Mouse (Mus musculus) ovary, postnatal 14 days (tissue): Measurements from ENCODE around the gene Hist1h2bc.
"Not testable (repeated sequence)": the region's sequence is repeated elsewhere in the genome, so short reads cannot be mapped to it uniquely, and the experiment has no call there.

ENCODE experiments used
- DNase-seq: peaks from one replicate; pipeline ENCODE4 v3.0.0; 2022; ENCODE audit warnings: low spot score

Hist1h2bc gene

DNA sequence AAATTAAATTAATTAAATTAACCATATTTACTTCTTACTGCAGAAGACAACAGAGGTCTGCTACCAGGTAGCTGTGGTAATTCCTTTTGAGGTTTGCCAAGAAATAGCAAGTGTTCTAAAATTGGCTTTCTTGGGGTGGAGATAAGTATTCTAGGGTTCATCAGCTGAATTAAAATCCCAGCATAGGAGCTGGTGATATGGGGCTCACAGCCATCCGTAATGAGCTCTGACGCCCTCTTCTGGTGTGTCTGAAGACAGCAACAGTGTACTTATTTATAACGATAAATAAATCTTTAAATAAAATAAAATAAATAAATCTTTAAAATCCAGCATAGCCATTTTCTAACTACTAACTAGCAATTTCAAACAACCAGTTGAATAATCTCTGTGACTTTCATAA lies 15.8 kb downstream of the Hist1h2bc start:
- no peak for DNase-seq

DNA sequence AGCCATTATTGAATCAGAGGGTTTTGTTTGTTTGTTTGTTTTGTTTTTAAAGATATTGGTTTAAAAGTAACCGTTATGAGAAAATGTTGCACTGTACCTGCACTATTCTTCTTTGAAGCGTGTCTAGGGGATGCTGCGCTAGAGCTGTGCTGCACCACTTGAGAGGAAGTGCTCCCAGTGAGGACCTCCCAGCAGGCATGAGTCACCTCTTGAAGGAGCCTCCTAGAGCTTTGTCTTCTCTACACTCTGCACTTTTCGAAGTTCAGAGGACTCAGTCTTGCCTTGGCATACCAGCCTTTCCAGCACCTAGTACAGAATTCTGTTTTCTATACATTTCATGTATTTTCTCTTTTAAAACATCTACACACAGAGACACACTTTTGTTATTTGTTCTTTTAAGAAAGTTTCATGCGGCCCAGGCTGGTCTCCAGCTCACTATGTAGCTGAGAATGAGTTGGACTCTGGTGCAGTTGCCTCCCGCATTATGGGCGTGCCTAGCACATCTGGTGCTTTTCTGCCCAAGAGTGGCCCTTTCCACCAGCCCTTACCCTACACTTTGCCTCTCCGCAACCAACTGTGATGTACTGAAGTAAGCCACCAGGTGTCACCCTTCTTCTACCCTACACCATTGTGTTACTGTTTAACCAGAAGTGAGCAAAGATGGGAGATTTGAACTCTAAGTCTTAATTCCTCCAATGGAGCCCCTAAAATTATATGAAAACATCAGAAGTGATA lies 17.0 kb downstream of the Hist1h2bc start:
- peak; percentile 63 for DNase-seq

DNA sequence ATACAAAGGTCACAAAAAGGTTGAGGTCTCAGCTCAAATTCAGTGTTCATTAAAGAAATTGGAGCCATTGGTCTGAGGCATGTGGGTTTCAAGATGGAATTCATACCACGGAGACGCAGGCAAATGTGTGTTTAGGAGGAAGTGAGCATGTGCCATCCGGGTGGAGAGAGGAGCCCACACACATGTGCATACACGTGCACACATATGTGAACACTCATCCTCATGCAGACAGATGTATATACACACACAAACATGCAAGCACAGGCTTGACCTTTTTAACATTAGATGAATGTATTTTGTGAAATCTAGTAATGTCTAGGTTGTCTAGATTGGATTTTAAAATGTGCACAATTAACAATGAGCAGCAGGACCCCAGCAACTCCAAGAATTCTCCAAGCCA lies 18.2 kb downstream of the Hist1h2bc start:
- no peak for DNase-seq

DNA sequence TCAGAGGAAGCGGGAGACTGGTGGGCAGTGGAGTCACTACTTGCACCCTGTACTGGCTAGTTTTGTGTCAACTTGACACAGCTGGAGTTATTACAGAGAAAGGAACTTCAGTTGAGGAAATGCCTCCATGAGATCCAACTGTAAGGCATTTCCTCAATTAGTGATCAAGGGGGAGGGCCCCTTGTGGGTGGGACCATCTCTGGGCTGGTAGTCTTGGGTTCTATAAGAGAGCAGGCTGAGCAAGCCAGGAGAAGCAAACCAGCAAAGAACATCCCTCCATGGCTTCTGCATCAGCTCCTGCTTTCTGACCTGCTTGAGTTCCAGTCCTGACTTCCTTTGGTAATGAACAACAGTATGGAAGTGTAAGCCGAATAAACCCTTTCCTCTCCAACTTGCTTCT lies 18.8 kb downstream of the Hist1h2bc start:
- not testable (repeated sequence) for DNase-seq

DNA sequence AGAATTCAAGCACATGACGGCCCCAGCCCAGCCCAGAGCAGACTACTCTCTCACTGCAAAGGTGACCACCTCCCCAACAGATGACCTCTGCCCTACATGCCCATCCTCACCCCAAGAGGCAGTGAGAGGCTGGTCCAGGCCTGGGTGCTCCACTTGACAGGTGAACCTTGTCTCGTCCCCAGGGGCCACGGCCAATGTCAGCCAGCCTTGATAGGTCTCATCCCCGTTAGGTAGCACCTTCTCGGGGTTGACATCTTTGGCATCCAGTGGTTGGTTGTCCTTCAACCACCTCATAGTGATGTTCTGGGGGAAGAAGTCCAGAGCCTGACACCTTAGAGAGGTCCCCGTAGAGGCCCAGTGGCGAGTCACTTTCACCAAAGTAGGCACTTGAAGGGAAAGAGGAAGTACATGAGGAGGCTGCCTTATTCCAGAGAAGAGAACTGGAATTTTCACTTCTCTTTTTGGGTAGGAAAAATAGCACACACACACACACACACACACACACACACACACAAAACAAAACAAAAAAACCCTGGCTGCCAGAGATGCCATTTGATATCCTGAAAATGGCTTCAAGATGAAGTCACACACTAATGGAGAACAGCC lies 21.9 kb downstream of the Hist1h2bc start:
- no peak for DNase-seq

DNA sequence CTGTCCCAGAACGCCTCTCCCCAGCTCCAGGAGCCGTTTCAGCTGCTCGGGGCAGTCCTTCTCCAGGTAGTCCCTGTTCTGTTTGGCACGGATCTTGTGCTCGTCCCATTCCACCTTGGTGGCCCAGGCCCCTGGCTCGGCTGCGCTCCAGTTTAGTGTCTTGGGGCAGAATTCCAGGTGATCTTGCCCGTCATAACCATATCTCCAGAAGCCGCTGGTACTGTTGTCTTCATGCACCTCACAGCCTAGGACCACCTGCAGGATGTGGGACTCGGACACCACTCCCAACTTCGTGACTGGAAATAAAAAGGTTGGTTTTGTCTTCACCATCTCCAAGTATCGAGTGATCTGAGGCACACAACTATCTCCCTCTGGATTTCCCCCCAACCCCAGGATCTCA lies 22.8 kb downstream of the Hist1h2bc start:
- DNase-seq: no peak

DNA sequence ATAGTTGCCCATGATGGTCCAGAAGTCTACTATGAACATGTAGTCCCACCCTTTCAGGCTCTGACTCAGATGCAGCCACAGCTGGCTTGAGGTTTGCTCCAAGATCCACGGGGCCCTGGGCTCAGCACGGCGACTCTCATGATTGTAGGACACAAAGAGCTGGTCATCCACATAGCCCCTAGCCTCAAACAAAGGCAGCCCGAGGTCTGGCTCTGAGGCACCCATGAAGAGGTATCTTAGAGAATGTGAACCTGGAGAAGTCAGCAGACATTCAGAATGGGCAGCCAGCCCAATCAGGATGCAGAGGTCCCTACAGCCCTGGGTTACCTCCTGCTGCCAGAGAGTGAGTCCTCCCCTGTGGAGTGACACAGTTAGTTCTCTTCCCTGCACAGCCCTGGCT lies 24.0 kb downstream of the Hist1h2bc start:
- DNase-seq: no peak

DNA sequence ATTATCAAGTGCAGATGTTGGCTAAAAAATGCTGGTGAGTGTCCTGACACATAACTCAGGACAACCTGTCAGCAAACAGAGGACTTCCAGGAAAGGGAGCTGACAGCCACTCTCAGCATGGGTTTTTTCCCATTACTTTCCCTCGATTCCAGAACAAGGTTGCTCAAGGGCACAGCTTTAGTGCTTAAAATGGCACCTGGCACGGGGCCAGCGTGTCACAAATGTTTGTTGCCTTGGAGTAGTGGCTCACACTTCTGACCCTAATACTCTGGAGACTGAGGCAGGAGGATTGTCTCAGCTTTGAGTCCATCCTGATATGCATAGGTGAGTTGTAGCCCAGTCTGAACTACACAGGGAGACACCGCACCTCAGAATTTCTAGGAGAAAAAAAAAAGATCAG lies 24.7 kb downstream of the Hist1h2bc start:
- DNase-seq: no peak

DNA sequence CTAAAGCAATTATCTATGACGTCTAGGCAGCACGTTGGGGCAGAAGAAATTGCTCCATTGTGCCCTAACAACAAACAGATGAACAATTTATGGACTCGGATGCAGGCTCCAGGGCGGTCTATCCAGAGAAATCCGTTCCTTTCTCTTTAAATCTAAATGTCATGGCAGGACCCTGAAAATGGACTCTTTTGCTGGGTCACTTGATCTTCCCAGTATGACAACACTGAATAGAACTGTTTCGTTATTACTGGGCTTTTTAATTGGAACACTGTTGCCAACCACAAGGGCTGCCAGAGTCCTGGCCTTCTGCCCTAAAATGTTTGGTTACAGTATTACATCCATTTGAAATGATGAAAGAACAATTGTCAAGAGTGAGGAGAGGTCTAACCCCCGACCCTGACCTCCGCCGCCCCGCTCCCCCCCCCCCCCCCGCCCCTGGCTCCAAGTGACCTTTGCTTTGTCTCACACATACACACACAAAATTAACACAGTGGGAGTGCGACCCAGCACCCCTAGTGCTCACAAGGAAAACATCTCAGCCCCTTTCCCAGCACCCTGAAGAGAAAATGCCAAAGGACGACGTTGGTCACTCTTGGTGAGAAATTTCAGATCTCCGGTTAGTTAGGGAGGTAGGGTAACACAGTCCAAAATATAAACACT lies 25.8 kb downstream of the Hist1h2bc start:
- no peak for DNase-seq

DNA sequence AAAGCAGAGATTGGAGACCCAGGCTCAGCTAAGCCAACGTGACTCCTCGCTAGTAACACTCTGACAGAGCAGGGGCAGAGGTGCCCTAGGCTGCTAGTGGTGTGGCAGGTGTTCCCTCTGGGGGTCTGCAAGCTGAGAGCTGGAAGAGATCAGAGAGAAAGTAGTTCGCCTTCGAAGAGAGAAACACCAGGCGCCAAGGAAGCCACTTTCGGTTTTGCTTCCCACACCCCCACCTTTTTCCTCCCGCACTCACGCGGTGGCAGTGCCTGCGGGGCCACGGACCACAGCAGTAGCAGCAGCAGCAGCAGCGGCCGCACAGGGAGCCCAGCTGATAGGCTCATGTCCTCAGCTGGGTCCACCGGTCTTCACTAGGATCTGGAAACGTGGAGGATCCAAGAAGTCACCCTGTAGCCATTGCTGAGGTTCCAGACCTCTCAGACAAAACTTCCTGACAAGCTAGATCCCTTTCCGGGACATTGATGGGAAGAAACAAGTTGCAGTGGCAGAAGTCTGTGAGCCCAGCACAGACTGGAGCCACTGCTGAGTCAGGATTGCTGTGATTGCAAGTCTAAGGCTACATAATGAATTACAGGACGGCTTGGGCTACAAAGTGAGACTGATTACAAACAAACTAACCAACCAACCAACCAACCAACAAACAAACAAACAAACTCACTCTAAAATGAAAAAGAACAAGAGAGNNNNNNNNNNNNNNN lies 26.5 kb downstream of the Hist1h2bc start, which contains the start of gene Hfe:
Gene Hfe, minus strand, starts transcription at position 481 of the 716 bp plus-strand sequence.
- DNase-seq: peak; percentile 24

DNA sequence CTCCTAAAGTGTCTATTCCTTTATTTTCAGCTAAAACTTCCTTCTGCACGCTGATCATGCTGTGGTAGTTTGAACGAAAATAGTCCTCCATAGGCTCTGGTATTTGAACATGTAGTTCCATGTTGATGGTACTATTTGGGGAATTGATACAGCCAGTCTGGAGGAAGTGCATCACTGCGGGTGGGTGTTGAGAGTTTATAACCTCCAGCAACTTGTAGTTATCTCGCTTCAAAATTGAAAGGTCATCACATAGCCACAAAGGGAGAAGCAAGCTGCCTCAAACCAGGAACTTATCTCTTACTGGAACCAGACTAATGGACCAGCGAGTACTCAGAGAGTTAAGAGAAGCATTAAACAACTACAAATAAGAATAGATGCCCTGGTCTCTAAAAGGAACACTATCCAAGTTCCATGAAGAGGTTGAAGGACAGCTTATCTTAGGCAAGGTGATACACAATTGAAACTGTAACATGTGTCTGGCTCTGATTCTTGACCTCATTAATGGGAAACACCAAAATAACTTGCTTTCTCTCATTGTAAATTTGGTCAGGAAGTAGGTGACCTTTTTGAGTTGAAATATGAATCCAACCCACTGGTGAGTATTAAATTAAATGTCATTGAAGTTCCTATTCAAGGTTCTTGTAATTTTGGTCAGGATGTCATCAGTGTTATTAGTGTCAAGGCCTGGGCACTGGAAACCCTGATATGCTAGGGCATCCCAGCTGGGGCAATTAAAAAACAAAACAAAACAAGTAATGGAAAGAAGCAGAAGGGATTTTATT lies 32.5 kb downstream of the Hist1h2bc start:
- no peak for DNase-seq

DNA sequence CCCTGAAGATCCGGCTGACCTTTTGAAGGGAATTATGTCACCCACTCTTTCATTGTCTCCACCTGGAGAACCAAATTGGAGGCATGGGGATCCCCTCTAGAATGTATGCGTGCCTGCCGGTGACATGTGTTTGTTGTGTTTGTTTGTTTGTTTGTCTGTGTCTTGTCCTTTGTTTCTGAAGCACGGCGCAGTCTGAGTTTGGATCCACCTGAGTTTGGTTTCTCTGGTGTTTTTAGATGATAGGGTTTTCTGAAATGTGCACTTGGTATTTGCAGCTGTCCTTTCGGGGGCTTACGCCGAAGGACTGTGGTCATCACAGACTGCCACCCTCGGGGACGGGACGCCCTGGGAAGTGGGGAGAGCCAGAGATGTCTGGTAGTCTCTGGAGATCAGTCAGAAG lies 33.2 kb downstream of the Hist1h2bc start:
- DNase-seq: no peak

DNA sequence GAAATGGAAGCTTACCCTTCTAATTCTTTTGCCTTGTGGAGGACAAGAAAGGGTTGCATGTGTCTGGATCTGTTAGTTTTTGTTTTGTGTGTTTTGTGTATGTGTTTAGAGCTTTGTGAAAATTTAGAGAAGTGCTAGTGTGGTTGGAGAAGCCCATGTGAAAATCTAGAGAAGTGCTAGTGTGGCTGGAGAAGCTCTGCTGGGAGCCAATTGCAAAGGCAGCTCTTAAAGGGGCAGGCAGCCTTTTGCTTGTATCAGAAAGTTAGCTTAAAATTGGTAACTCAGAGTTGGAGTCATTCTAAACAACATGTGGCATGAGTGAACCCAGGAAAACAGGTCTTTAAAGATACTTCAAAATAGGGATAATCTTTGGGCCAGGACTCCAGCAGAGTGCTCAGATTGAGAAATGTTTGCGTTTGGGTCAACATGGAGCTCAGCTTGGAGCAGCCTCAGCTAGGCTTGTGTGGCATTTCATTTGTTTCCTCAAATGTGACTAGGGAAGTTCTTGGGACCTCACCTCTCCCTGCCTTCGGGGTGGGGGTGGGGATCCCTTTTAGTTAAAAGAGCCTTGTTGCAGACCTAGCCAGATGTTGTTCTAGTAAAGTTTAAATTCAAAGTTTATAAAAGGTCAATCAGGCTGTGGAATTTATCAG lies 33.7 kb downstream of the Hist1h2bc start:
- DNase-seq: not testable (repeated sequence)

DNA sequence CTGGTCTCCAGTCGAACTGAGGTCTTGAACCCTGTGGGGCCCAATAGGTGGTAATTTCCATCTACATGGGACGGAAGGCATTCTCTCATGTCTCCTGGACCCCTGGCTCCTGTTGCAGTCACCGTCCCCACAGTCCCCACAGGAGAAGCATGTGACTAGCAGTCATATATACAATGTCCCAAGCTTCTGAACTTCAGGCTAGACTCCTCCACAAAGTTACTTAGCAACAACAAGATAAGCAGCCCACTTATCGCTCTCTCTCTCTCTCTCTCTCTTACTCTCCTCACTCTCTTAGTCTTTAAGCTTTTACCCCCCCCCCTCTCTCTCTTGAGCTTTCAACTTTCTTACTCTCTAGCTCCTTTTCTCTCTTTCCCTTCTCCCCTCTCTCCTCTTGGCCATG lies 40.2 kb downstream of the Hist1h2bc start:
- no peak for DNase-seq

DNA sequence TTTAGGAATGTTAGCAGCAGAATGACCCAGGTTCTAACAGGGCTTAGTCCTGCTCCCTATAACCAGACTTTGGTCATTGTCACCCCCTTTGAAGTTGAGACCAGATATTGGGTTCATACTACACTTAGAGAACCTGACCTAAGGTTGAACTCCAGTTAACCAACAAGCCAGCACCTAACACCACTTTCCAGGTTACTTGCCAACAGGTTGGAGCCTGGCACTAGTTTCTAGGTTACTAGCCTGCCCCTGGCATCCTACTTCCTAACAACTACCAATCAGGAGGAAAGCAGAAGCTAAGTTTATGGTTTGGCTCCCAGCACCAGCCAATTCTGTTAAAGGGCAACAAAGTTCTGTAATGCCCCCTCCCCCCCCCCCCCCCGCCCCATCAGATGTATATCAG lies 41.2 kb downstream of the Hist1h2bc start:
- no peak for DNase-seq

DNA sequence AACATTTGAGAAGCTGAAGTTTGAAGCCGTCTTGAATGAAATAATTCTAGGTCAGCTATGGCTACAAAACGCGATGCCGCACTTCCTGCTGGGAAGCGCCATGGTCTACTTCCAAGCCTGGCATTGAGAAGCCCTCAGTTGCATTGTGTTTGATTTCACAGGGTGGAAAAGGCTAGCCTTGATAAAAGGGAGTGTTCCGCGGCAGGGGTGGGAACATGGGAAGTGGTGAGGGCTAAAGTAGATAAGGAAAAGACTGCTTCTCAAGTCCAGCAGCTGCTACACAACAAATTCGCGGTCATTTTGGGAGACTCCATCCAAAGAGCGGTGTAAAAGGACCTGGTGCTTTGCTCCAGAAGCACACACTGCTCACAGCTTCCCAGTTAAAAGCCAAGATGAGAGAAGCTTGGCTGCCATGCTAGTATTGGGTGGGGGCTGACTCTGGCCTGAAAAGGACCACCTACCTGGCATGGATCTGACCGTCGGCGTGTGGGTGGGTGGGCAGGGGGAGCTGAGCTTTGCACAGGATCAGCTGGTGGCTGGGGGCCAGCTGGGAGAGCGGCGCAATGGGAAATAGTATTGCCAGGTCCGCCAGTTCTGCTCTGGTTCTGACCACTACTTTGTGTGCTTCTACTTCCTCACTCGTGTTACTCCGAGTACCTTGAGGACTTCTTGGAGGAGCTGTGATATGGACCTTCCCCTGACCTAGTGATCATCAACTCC lies 44.6 kb downstream of the Hist1h2bc start:
- no peak for DNase-seq

DNA sequence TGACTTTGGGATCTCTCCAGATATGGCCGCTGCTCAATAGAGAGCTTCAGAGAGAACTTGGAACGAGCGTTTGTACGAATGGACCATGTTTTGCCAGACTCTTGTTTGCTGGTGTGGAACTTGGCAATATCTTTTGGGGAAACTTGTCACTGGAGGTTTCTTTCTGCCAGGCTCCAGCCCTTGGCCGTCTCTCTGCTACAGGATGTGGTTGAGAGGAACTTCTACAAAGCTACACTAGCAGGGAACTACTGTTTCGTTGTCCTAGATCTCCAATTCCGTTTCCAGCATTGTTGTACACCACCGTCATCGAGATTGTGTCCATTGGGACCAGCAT lies 45.2 kb downstream of the Hist1h2bc start:
- DNase-seq: no peak

DNA sequence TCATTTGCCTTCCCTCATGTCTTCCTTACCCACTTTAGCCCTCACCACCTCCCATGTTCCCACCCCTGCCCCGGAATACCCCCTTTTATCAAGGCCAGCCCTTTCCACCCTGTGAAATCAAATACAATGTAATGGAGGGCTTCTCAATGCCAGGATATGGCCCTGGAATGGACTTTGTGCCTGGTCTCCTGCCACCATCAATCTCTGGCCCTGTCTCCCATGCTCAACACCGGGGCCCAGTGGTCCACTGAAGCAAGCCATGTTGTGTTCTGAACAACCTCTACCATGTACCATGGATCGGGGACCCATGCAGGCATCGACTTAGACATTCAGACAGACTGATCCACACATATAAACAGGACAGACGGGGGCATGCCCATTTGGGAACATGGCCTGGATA lies 45.7 kb downstream of the Hist1h2bc start:
- DNase-seq: no peak

DNA sequence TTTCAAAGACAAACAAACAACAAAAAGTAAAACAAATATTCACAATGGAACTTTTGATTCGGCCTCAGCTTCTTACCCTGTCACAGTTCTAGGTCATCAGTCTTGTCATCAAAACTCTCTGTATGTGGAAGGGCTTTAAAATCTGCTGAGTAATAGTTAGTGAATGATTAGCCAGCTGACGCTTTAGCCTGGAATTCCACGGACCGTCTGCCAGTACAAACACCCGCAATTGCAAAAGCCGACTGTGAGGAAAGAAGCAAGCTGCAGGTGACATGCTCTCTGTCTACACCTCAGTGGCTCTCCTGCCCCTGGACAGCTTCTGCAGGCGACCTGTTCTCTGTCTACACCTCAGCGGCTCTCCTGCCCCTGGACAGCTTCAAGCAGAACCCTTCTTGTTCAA lies 46.5 kb downstream of the Hist1h2bc start:
- DNase-seq: no peak

DNA sequence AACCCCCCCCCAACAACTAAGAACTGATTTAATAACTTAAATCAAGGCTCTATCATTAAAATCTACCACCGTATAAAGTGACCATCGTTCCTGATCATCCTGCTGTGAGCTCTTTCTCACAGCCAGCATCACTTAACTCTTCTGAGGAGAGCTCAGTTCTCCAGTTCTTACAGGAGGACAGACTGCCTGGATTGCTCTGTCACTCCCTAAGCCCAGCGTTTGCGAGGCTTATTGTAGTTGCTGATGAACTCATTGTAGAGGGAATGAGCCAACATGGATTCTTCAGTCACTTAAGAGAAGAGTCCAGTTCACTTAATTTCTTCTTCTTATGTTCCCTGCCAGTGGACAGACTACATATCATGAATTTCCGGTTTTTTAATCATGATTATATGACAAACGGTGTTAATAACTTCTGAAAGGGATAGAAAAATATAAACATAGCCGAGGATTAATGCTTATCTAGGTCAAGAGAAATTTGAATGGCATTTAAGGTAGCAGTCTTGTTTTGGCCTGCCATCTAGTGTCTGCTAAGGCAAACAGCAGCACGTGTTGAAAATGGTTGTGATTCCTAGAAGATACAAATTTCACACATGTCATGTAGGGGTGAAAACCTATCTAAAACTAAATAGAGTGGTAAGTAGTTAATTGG lies 48.3 kb downstream of the Hist1h2bc start:
- DNase-seq: no peak
